Mouse (Mus musculus): Measurements from ENCODE around the gene Jak2. TPM values are rescaled to one million over a fixed set of nuclear protein-coding genes. Genes with fewer than 3 reads are reported as not detected.

Jak2 gene
- polyA plus RNA-seq, 1 experiment = 14.5 TPM

- Histone ChIP-seq H3K27me3 (ENCODE audit: control insufficient read depth, insufficient read depth, low read length) (no peaks in the 10 kb centered on the region), H3K4me3 (ENCODE audit: low read depth, low read length) (no peak overlapping the region), H3K36me3 (ENCODE audit: control insufficient read depth, insufficient read depth, low read length) (peaks cover 30% of the 10 kb centered on the region), H3K27ac (ENCODE audit: insufficient read depth, low read depth, low read length) (no peak overlapping the region), H3K4me1 (ENCODE audit: control insufficient read depth, insufficient read depth, insufficient read length, low read length) (peaks cover 11% of the 10 kb centered on the region; the same call in 1 of the 2 replicates)
- WGBS = 73% methylated on average over 3 of the region's 3 CpGs
- TF ChIP-seq POLR2A (IDR thresholded peaks at IDR 0.05; ENCODE audit: low read depth, low read length) (no peak), CTCF (IDR thresholded peaks at IDR 0.05; ENCODE audit: extremely low read depth, insufficient read length, insufficient replicate concordance, low read depth, low read length) (no peak)
These were observed 20.6 kb downstream of the Jak2 start for GRCm38 (mm10) chr19:29272011-29272809.

DNA sequence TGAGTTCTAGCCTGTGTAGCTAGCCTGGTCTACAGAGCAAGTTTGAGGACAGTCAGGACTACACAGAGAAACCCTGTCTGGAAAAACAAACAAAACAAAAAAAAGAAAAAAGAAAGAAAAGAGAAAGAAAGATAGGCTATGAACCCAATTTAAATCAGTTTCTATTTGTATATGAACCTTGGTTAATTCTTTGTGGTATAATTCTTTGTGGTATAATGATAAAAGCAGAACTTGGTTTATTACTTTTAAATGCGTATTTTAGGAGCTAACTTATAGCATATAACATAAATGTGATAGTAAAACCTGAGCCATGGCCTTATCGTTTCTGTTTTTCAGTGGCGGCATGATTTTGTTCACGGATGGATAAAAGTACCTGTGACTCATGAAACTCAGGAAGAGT, 24.8 kb downstream of the Jak2 start:
- TF ChIP-seq CTCF (IDR thresholded peaks at IDR 0.05; ENCODE audit: extremely low read depth, insufficient read length, insufficient replicate concordance, low read depth, low read length) (no peak), POLR2A (IDR thresholded peaks at IDR 0.05; ENCODE audit: low read depth, low read length) (no peak)
- 97% methylated on average over 4 of the region's 4 CpGs for WGBS

GRCm38 (mm10) chr19:29278944-29279587, 27.4 kb downstream of the Jak2 start:
- Histone ChIP-seq H3K4me1 (ENCODE audit: control insufficient read depth, insufficient read depth, insufficient read length, low read length) (peaks cover 2% of the 10 kb centered on the region; the same call in 1 of the 2 replicates), H3K4me3 (ENCODE audit: low read depth, low read length) (no peak overlapping the region), H3K36me3 (ENCODE audit: control insufficient read depth, insufficient read depth, low read length) (peaks cover 51% of the 10 kb centered on the region), H3K27me3 (ENCODE audit: control insufficient read depth, insufficient read depth, low read length) (no peaks in the 10 kb centered on the region), H3K27ac (ENCODE audit: insufficient read depth, low read depth, low read length) (peak overlapping the region; percentile 66)
- 79% methylated on average over 6 of the region's 6 CpGs for WGBS
- TF ChIP-seq CTCF (IDR thresholded peaks at IDR 0.05; ENCODE audit: extremely low read depth, insufficient read length, insufficient replicate concordance, low read depth, low read length) (no peak), POLR2A (IDR thresholded peaks at IDR 0.05; ENCODE audit: low read depth, low read length) (no peak)

More for the DNA sequence above, 24.8 kb downstream of the Jak2 start:
- Histone ChIP-seq H3K4me3 (ENCODE audit: low read depth, low read length) (no peak overlapping the region), H3K4me1 (ENCODE audit: control insufficient read depth, insufficient read depth, insufficient read length, low read length) (peaks cover 2% of the 10 kb centered on the region; the same call in 1 of the 2 replicates), H3K27ac (ENCODE audit: insufficient read depth, low read depth, low read length) (no peak overlapping the region), H3K27me3 (ENCODE audit: control insufficient read depth, insufficient read depth, low read length) (no peaks in the 10 kb centered on the region), H3K36me3 (ENCODE audit: control insufficient read depth, insufficient read depth, low read length) (peaks cover 50% of the 10 kb centered on the region)

- no peaks in the 10 kb centered on the region for H3K27me3 ChIP-seq (ENCODE audit: control insufficient read depth, insufficient read depth, low read length)
- TF ChIP-seq POLR2A (IDR thresholded peaks at IDR 0.05; ENCODE audit: low read depth, low read length) = no peak
- TF ChIP-seq CTCF (IDR thresholded peaks at IDR 0.05; ENCODE audit: extremely low read depth, insufficient read length, insufficient replicate concordance, low read depth, low read length) = no peak
- WGBS = 61% methylated on average over 7 of the region's 7 CpGs
- H3K27ac ChIP-seq (ENCODE audit: insufficient read depth, low read depth, low read length) = no peak overlapping the region
- no peak overlapping the region for H3K4me3 ChIP-seq (ENCODE audit: low read depth, low read length)
- no peaks in the 10 kb centered on the region for H3K4me1 ChIP-seq (ENCODE audit: control insufficient read depth, insufficient read depth, insufficient read length, low read length)
- H3K36me3 ChIP-seq (ENCODE audit: control insufficient read depth, insufficient read depth, low read length) = peaks cover 48% of the 10 kb centered on the region
These were observed 33.8 kb downstream of the Jak2 start for GRCm38 (mm10) chr19:29285451-29285869.

- peaks cover 61% of the 10 kb centered on the region for H3K36me3 ChIP-seq (ENCODE audit: control insufficient read depth, insufficient read depth, low read length)
- TF ChIP-seq CTCF (IDR thresholded peaks at IDR 0.05; ENCODE audit: extremely low read depth, insufficient read length, insufficient replicate concordance, low read depth, low read length) (no peak), POLR2A (IDR thresholded peaks at IDR 0.05; ENCODE audit: low read depth, low read length) (no peak)
- WGBS = 89% methylated on average over 8 of the region's 8 CpGs
These were observed 36.2 kb downstream of the Jak2 start for GRCm38 (mm10) chr19:29287863-29288262.

DNA sequence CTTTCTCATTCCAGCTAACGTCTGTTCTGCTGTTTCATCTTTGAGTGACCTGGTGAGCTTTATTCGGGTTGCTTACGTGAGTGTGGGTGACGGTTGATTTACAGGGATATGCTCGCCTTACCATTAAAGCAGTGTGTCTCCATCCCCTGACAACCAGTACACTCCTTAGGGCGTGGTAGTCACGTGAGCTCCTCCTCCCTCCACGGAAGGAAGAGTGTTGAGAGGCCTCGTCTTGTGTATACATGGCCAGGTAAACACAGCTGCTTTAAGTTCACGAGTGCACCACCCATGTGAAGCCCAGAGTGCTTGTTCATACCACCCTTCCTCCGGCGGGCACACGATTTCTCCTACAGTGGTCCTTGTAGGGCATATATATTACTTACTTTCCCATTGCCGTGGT, 39.9 kb downstream of the Jak2 start:
- 51% methylated on average over 14 of the region's 14 CpGs for WGBS

More at GRCm38 (mm10) chr19:29287863-29288262, 36.2 kb downstream of the Jak2 start:
- no peak overlapping the region for H3K27ac ChIP-seq (ENCODE audit: insufficient read depth, low read depth, low read length)
- no peaks in the 10 kb centered on the region for H3K4me1 ChIP-seq (ENCODE audit: control insufficient read depth, insufficient read depth, insufficient read length, low read length)
- H3K27me3 ChIP-seq (ENCODE audit: control insufficient read depth, insufficient read depth, low read length) = no peaks in the 10 kb centered on the region
- H3K4me3 ChIP-seq (ENCODE audit: low read depth, low read length) = no peak overlapping the region

GRCm38 (mm10) chr19:29292546-29292945, 40.9 kb downstream of the Jak2 start:
- no peak overlapping the region for H3K4me3 ChIP-seq (ENCODE audit: low read depth, low read length)
- TF ChIP-seq CTCF (IDR thresholded peaks at IDR 0.05; ENCODE audit: extremely low read depth, insufficient read length, insufficient replicate concordance, low read depth, low read length) (no peak), POLR2A (IDR thresholded peaks at IDR 0.05; ENCODE audit: low read depth, low read length) (no peak)
- no peaks in the 10 kb centered on the region for H3K27me3 ChIP-seq (ENCODE audit: control insufficient read depth, insufficient read depth, low read length)
- peaks cover 61% of the 10 kb centered on the region for H3K36me3 ChIP-seq (ENCODE audit: control insufficient read depth, insufficient read depth, low read length)
- H3K4me1 ChIP-seq (ENCODE audit: control insufficient read depth, insufficient read depth, insufficient read length, low read length) = no peaks in the 10 kb centered on the region
- H3K27ac ChIP-seq (ENCODE audit: insufficient read depth, low read depth, low read length) = no peak overlapping the region
- 87% methylated on average over 4 of the region's 4 CpGs for WGBS

More for the DNA sequence above, 39.9 kb downstream of the Jak2 start:
- H3K4me3 ChIP-seq (ENCODE audit: low read depth, low read length) = no peak overlapping the region
- no peaks in the 10 kb centered on the region for H3K27me3 ChIP-seq (ENCODE audit: control insufficient read depth, insufficient read depth, low read length)
- no peaks in the 10 kb centered on the region for H3K4me1 ChIP-seq (ENCODE audit: control insufficient read depth, insufficient read depth, insufficient read length, low read length)
- H3K27ac ChIP-seq (ENCODE audit: insufficient read depth, low read depth, low read length) = no peak overlapping the region
- no peak for TF ChIP-seq CTCF (IDR thresholded peaks at IDR 0.05; ENCODE audit: extremely low read depth, insufficient read length, insufficient replicate concordance, low read depth, low read length)
- TF ChIP-seq POLR2A (IDR thresholded peaks at IDR 0.05; ENCODE audit: low read depth, low read length) = no peak
- peaks cover 62% of the 10 kb centered on the region for H3K36me3 ChIP-seq (ENCODE audit: control insufficient read depth, insufficient read depth, low read length)
